Mouse (Mus musculus) MEL (cell line): ENCODE data around the gene Wdr5. TPM values are rescaled to one million over a fixed set of nuclear protein-coding genes. Genes with fewer than 3 reads are reported as not detected.

Source experiments
- DNase-seq: peaks from one replicate; pipeline ENCODE4 v3.0.0; 2011; ENCODE audit warnings: low read depth, low spot score
- H3K27ac ChIP-seq: 2 replicates; pipeline ENCODE4 v1.5.1; 2012; ENCODE audit warnings: low read depth, mild to moderate bottlenecking, control low read depth, low read length, moderate library complexity; ENCODE audit not compliant: control insufficient read depth
- H3K27me3 ChIP-seq, 2 experiments: fragments of 150-350 bp in 1 of 2; sonication (generic) in 1 of 2; 2 replicates each; pipeline ENCODE4 v1.6.1; 2012; ENCODE audit warnings: low read length in 2 of 2, mild to moderate bottlenecking in 2 of 2, improper control_type of control experiment in 1 of 2, moderate library complexity in 1 of 2; ENCODE audit not compliant: insufficient read depth in 2 of 2, control insufficient read depth in 1 of 2
- H3K36me3 ChIP-seq, 2 experiments: 2 replicates each; pipeline ENCODE4 v1.6.1; 2012 to 2014; ENCODE audit warnings: low read length in 2 of 2, improper control_type of control experiment in 1 of 2, inconsistent platforms in 1 of 2, mild to moderate bottlenecking in 1 of 2; ENCODE audit not compliant: insufficient read depth in 2 of 2, control insufficient read depth in 1 of 2
- H3K4me1 ChIP-seq, 2 experiments: fragments of 150-350 bp in 1 of 2; sonication (generic) in 1 of 2; 2 replicates each; pipeline ENCODE4 v1.6.1; 2012; ENCODE audit warnings: low read length in 2 of 2, improper control_type of control experiment in 1 of 2, mild to moderate bottlenecking in 1 of 2; ENCODE audit not compliant: insufficient read depth in 2 of 2, control insufficient read depth in 1 of 2
- H3K4me3 ChIP-seq, 2 experiments: fragments of 150-350 bp in 1 of 2; sonication (generic) in 1 of 2; 2 replicates each; pipeline ENCODE4 v1.5.1; 2012; ENCODE audit warnings: low read depth in 2 of 2, low read length in 2 of 2, mild to moderate bottlenecking in 2 of 2, moderate library complexity in 2 of 2, control low read depth in 1 of 2, improper control_type of control experiment in 1 of 2; ENCODE audit not compliant: control insufficient read depth in 1 of 2, insufficient read depth in 1 of 2
- H3K79me2 ChIP-seq: 2 replicates; pipeline ENCODE4 v1.6.1; 2012; ENCODE audit warnings: mild to moderate bottlenecking, low read length, moderate library complexity; ENCODE audit not compliant: control insufficient read depth, poor library complexity, insufficient read depth
- H3K9ac ChIP-seq: 2 replicates; pipeline ENCODE4 v1.6.1; 2012; ENCODE audit warnings: low read depth, mild to moderate bottlenecking, control low read depth, low read length, moderate library complexity; ENCODE audit not compliant: control insufficient read depth, poor library complexity, severe bottlenecking
- H3K9me3 ChIP-seq: fragments of 150-350 bp; sonication (generic); replicated peaks from 2 replicates; pipeline ENCODE4 v1.6.1; 2012; ENCODE audit warnings: mild to moderate bottlenecking, low read length, improper control_type of control experiment, moderate library complexity; ENCODE audit not compliant: insufficient read depth
- CHD1 ChIP-seq: IDR thresholded peaks from 2 replicates; pipeline ENCODE4 v1.6.1; 2012; ENCODE audit warnings: low read depth, mild to moderate bottlenecking, inconsistent platforms, low read length, improper control_type of control experiment
- CHD2 ChIP-seq: IDR thresholded peaks from 2 replicates; pipeline ENCODE4 v1.6.1; 2011; ENCODE audit warnings: low read length, improper control_type of control experiment
- CTCF ChIP-seq, 3 experiments: IDR thresholded peaks in 2 of 3; conservative IDR thresholded peaks in 1 of 3; 2 replicates each; pipeline ENCODE4 v1.5.1; 2011 to 2012; ENCODE audit warnings: low read length in 3 of 3, low read depth in 2 of 3, mild to moderate bottlenecking in 2 of 3, improper control_type of control experiment in 1 of 3, inconsistent platforms in 1 of 3, mixed read lengths in 1 of 3, moderate library complexity in 1 of 3; ENCODE audit not compliant: control insufficient read depth in 1 of 3, insufficient read depth in 1 of 3, poor library complexity in 1 of 3, severe bottlenecking in 1 of 3
- ELF1 ChIP-seq: IDR thresholded peaks from 2 replicates; pipeline ENCODE4 v1.6.1; 2014; ENCODE audit warnings: low read depth, mild to moderate bottlenecking, inconsistent platforms, low read length, improper control_type of control experiment, moderate library complexity
- EP300 ChIP-seq, 2 experiments: IDR thresholded peaks; 2 replicates each; pipeline ENCODE4 v1.6.1; 2011; ENCODE audit warnings: improper control_type of control experiment in 2 of 2, low read length in 2 of 2, low read depth in 1 of 2, mild to moderate bottlenecking in 1 of 2
- ETS1 ChIP-seq: IDR thresholded peaks from 2 replicates; pipeline ENCODE4 v1.6.1; 2012; ENCODE audit warnings: low read depth, mild to moderate bottlenecking, inconsistent platforms, low read length, improper control_type of control experiment, moderate library complexity
- GATA1 ChIP-seq: IDR thresholded peaks from 2 replicates; pipeline ENCODE4 v1.6.1; 2011; ENCODE audit warnings: low read depth, low read length, improper control_type of control experiment
- KAT2A ChIP-seq: conservative IDR thresholded peaks from 2 replicates; pipeline ENCODE4 v1.6.1; 2012; ENCODE audit warnings: low read depth, low read length, improper control_type of control experiment, inconsistent platforms
- MAFK ChIP-seq: IDR thresholded peaks from 2 replicates; pipeline ENCODE4 v1.6.1; 2011; ENCODE audit warnings: low read depth, mild to moderate bottlenecking, low read length, improper control_type of control experiment, borderline replicate concordance
- MAX ChIP-seq: IDR thresholded peaks from 2 replicates; pipeline ENCODE4 v1.6.1; 2011; ENCODE audit warnings: low read length, improper control_type of control experiment
- MXI1 ChIP-seq: IDR thresholded peaks from 2 replicates; pipeline ENCODE4 v1.6.1; 2011; ENCODE audit warnings: mild to moderate bottlenecking, low read depth, low read length, improper control_type of control experiment
- NELFE ChIP-seq: IDR thresholded peaks from 2 replicates; pipeline ENCODE4 v1.6.1; 2011; ENCODE audit warnings: low read depth, low read length, improper control_type of control experiment
- NRF1 ChIP-seq: IDR thresholded peaks from 2 replicates; pipeline ENCODE4 v1.6.1; 2014; ENCODE audit warnings: low read depth, mild to moderate bottlenecking, inconsistent platforms, low read length, improper control_type of control experiment, moderate library complexity; ENCODE audit not compliant: poor library complexity, insufficient read depth, severe bottlenecking
- POLR2AphosphoS2 ChIP-seq: IDR thresholded peaks from 2 replicates; pipeline ENCODE4 v1.6.1; 2011; ENCODE audit warnings: low read length, improper control_type of control experiment
- POLR2AphosphoS5 ChIP-seq: IDR thresholded peaks from 2 replicates; pipeline ENCODE4 v1.6.1; 2012; ENCODE audit warnings: low read depth, borderline replicate concordance, mild to moderate bottlenecking, inconsistent platforms, low read length, moderate library complexity, mixed read lengths
- RAD21 ChIP-seq: IDR thresholded peaks from 2 replicates; pipeline ENCODE4 v1.6.1; 2011; ENCODE audit warnings: mild to moderate bottlenecking, low read depth, low read length, improper control_type of control experiment
- RCOR1 ChIP-seq: IDR thresholded peaks from 2 replicates; pipeline ENCODE4 v1.6.1; 2012; ENCODE audit warnings: low read depth, mild to moderate bottlenecking, inconsistent platforms, low read length, improper control_type of control experiment
- SMC3 ChIP-seq: IDR thresholded peaks from 2 replicates; pipeline ENCODE4 v1.6.1; 2011; ENCODE audit warnings: low read depth, low read length, improper control_type of control experiment
- UBTF ChIP-seq: IDR thresholded peaks from 2 replicates; pipeline ENCODE4 v1.6.1; 2012; ENCODE audit warnings: low read depth, mild to moderate bottlenecking, inconsistent platforms, low read length, improper control_type of control experiment, moderate library complexity, borderline replicate concordance; ENCODE audit not compliant: insufficient read depth
- USF2 ChIP-seq, 2 experiments: IDR thresholded peaks; 2 replicates each; pipeline ENCODE4 v1.6.1; 2011 to 2012; ENCODE audit warnings: improper control_type of control experiment in 2 of 2, low read length in 2 of 2, borderline replicate concordance in 1 of 2, inconsistent platforms in 1 of 2, low read depth in 1 of 2, mild to moderate bottlenecking in 1 of 2; ENCODE audit not compliant: insufficient read depth in 1 of 2
- ZC3H11A ChIP-seq: IDR thresholded peaks from 2 replicates; pipeline ENCODE4 v1.6.1; 2012; ENCODE audit warnings: low read depth, mild to moderate bottlenecking, inconsistent platforms, low read length, improper control_type of control experiment
- ZKSCAN1 ChIP-seq: IDR thresholded peaks from 2 replicates; pipeline ENCODE4 v1.6.1; 2012; ENCODE audit warnings: low read depth, mild to moderate bottlenecking, inconsistent platforms, low read length, improper control_type of control experiment, moderate library complexity
- ZMIZ1 ChIP-seq: IDR thresholded peaks from 2 replicates; pipeline ENCODE4 v1.6.1; 2012; ENCODE audit warnings: low read depth, mild to moderate bottlenecking, inconsistent platforms, low read length, improper control_type of control experiment, moderate library complexity
- ZNF384 ChIP-seq: IDR thresholded peaks from 2 replicates; pipeline ENCODE4 v1.6.1; 2012; ENCODE audit warnings: low read depth, mild to moderate bottlenecking, inconsistent platforms, low read length, improper control_type of control experiment
- polyA plus RNA-seq, 2 experiments: library from polyadenylated mRNA; stranded (reverse) in 1 of 2; unstranded in 1 of 2; fragments of >175 nt in 1 of 2; fragments of >200 nt in 1 of 2; gene quantifications; 2 replicates each; pipeline versions ENCODE4 v1.2.1 to v1.2.4; 2012; ENCODE audit warnings: low replicate concordance in 2 of 2, low read depth in 1 of 2; ENCODE audit not compliant: insufficient read length in 2 of 2, insufficient read depth in 1 of 2, missing spikeins in 1 of 2
- total RNA-seq: library from RNA; depleted of rRNA; stranded (reverse); fragments of 300-350 nt; gene quantifications from 2 replicates; pipeline ENCODE4 v1.2.3, GENCODE M21; 2012

Wdr5 gene
- total and polyA plus RNA-seq, 3 experiments, result 78.3 to 96.9 TPM; not detected in 1

GRCm38 (mm10) chr2:27552620-27553287, 37.8 kb downstream of the Wdr5 start:
- H3K4me1 ChIP-seq, result no peaks in the 10 kb centered on the region
- H3K79me2 ChIP-seq, result no peaks in the 10 kb centered on the region
- H3K27ac ChIP-seq, result no peak overlapping the region
- H3K9me3 ChIP-seq, result no peaks in the 10 kb centered on the region
- H3K4me3 ChIP-seq, result no peak overlapping the region
- TF ChIP-seq ZKSCAN1 (no peak), ZC3H11A (peak; percentile 99), SMC3 (peak; percentile 99), CTCF (IDR thresholded peaks at IDR 0.05 in 2 of 3, conservative IDR thresholded peaks at IDR 0.05 in 1 of 3; ENCODE audit: control insufficient read depth in 1 of 3, insufficient read depth in 1 of 3, low read depth in 2 of 3, low read length in 3 of 3, poor library complexity in 1 of 3, severe bottlenecking in 1 of 3) (peak; percentile 91 to 98 (median 96)), CHD2 (no peak), UBTF (no peak), ZMIZ1 (no peak), RAD21 (peak; percentile 98), MAX (0 out of 2 replicates have a peak, but pooled peaks have one; percentile 32), MXI1 (no peak), USF2 (IDR thresholded peaks at IDR 0.05; ENCODE audit: borderline replicate concordance in 1 of 2, insufficient read depth in 1 of 2, low read depth in 1 of 2, low read length in 2 of 2) (no peak), EP300 (IDR thresholded peaks at IDR 0.05; ENCODE audit: low read depth in 1 of 2, low read length in 2 of 2) (no peak), GATA1 (no peak), ZNF384 (no peak)
- peak; percentile 63 for DNase-seq
- no peaks in the 10 kb centered on the region for H3K36me3 ChIP-seq
- no peak overlapping the region for H3K9ac ChIP-seq
- peaks cover under 1 to 3% of the 10 kb centered on the region in 2 experiments; a peak in 2 of 4 replicates for H3K27me3 ChIP-seq

- Histone ChIP-seq H3K27me3 (peaks cover 3 to 9% of the 10 kb centered on the region in 2 experiments), H3K27ac (no peak overlapping the region), H3K4me1 (no peaks in the 10 kb centered on the region), H3K4me3 (no peak overlapping the region), H3K9ac (no peak overlapping the region), H3K9me3 (no peaks in the 10 kb centered on the region), H3K36me3 (no peaks in the 10 kb centered on the region), H3K79me2 (no peaks in the 10 kb centered on the region)
- TF ChIP-seq ZKSCAN1, result no peak
- DNase-seq, result no peak
Measured at GRCm38 (mm10) chr2:27554308-27554707, 39.4 kb downstream of the Wdr5 start.

- Histone ChIP-seq H3K9ac (no peak overlapping the region), H3K79me2 (no peaks in the 10 kb centered on the region), H3K9me3 (no peaks in the 10 kb centered on the region), H3K4me3 (no peak overlapping the region), H3K27ac (no peak overlapping the region), H3K36me3 (no peaks in the 10 kb centered on the region)
- TF ChIP-seq NELFE, result no peak
- TF ChIP-seq USF2 (IDR thresholded peaks at IDR 0.05; ENCODE audit: borderline replicate concordance in 1 of 2, insufficient read depth in 1 of 2, low read depth in 1 of 2, low read length in 2 of 2), result no peak
- no peak for TF ChIP-seq UBTF
- no peak for TF ChIP-seq ETS1
- no peak for TF ChIP-seq MAFK
- TF ChIP-seq GATA1, result no peak
- no peak for TF ChIP-seq ZNF384
- TF ChIP-seq POLR2AphosphoS5, result no peak
- no peak for TF ChIP-seq RCOR1
- TF ChIP-seq KAT2A, result no peak
- no peak for TF ChIP-seq POLR2AphosphoS2
- no peak for TF ChIP-seq ZMIZ1
- no peak for TF ChIP-seq CHD2
- TF ChIP-seq CHD1, result no peak
- no peak for TF ChIP-seq ELF1
- no peak for TF ChIP-seq NRF1
- TF ChIP-seq, all 39 proteins: peak for 0
- no peak for DNase-seq
- no peaks in the 10 kb centered on the region for H3K4me1 ChIP-seq
- H3K27me3 ChIP-seq, result peaks cover 4 to 14% of the 10 kb centered on the region in 2 experiments
Measured at GRCm38 (mm10) chr2:27556921-27557320, 42.0 kb downstream of the Wdr5 start.
